Mouse (Mus musculus): ENCODE measurements at regions not wholly inside any gene's neighbourhood (a gene's known extent, or its start where the extent isn't known, plus 50 kb on each side); places are given as distances from the start of the nearest gene placed in this dataset.
"Not testable (repeated sequence)": the region's sequence is repeated elsewhere in the genome, so short reads cannot be mapped to it uniquely, and the experiment has no call there.

DNA sequence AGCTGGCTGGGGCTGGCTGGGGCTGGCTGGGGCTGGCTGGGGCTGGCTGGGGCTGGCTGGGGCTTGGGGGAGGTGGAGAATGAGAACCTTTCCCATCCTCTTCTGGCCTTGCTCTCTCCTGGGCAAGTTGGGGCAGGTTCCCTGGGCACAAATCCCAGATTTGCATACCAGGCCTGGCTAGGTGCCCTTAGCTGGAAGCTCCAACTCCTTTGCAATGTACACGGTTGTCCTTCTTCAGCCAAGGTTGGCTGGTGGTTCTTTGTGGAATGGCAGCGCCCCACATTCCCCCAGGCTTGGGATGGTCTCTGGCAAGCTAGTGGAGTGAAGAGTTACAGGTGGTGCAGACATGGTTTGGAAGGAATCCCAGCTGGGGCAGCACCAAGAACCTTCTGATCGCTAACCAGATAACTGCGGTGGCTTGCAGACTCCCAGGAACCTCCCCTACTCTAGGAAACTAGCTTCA, 217.5 kb downstream of the Pten start:
- DNase-seq, result peak; percentile 35 to 68

- DNase-seq, result no peak
These were observed 218.0 kb downstream of the Pten start for GRCm38 (mm10) chr19:32975303-32975702.

DNA sequence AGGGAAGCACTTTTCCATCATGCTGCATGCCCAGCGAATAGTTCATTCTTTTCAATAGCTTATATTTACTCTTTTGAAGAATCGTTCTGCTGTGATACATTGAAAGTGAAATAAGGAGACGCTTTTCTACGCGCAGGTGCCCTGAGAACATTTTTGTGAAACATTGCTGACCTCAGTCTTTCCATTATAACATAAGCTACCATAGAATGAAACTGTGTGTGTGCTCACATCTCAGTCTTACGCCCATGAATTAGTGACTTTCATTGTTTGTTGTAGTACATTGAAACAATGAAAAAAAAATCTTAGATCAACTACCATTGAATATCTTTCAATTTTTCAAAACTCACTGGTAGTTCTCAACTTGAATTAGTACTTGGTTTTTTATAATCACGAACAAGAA, 219.2 kb downstream of the Pten start:
- no peak for DNase-seq

DNA sequence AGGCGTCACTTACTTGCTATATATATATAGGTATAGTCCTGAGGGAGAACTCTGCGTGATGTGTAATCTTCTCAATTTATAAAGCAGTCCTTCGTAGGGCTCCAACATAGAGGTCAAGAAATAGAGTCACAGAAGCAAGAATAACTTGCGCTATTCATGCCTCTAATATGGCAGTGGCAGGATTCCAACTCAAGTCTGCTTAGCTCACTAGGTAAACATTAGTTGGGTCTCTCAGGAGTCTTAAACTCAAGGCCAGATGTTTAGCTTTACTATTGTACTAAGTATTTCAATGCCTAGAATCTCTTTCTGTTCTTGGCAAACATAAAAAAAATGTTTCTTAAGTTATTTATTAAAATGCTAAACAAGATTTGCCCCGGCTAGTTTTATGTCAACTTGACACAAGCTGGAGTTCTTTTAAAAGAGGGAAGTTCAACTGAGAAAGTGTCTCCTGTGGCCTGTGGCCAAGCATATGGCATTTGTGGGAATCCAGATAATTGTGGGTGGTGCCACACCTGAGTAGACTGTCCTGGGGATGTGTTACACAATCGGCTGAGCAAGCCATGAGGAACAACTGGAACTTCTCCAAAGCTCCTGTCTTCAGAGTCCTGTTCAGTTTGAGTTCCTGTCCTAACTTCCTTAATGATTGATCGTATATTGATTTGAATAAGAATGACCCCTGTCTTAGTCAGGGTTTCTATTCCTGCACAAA, 220.9 kb downstream of the Pten start:
- DNase-seq, result no peak

DNA sequence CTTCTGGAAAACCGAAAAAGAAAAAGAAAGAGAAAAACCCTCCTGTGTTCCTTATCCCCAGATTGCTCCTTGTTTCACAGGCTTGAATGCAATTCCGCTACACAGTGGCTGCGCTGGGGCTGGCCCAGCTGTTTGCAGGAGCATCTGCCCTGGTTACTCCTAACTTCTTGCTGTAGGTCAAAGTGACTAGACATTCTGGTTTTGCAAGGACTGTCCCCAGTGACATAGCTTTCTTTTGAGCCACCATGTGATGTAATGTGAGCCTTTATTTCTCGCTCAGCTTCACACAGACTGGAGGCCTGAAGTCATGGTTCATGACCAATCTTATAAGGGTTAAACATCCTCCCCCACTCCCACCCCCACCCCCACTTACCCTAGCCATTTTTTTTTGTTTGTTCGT, 222.8 kb downstream of the Pten start:
- no peak for DNase-seq

- no peak for DNase-seq
These were observed 231.4 kb downstream of the Pten start for GRCm38 (mm10) chr19:32988713-32989112.

GRCm38 (mm10) chr19:32989346-32989745, 232.0 kb downstream of the Pten start:
- peak; percentile 7 to 14 for DNase-seq

DNA sequence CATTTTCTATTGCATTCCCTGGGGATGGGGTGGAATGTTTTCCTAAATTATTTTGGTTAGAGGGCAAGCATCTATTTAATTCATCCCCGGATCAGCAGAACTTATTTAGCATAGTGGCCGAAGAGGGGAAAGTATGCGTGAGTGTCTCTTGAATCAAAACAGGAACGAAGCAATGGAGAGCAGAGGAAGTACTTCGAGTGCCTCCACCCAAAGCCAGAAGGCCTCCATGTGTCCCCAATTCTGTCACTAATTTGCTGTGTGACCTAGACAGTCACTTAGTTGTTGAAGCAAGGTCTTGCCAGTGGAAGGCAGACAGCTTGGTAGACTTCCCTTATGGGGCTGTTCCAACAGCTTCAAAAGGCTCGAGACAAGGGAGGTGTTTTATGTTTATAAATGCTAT, 233.3 kb downstream of the Pten start:
- peak in 1 of 2 experiments; percentile 18 for DNase-seq

- DNase-seq, result no peak
These were observed 241.4 kb downstream of the Pten start for GRCm38 (mm10) chr19:32998576-32999170.

- DNase-seq, result no peak
These were observed 250.3 kb downstream of the Pten start for GRCm38 (mm10) chr19:33007582-33007981.

- no peak for DNase-seq
These were observed 250.8 kb downstream of the Pten start for GRCm38 (mm10) chr19:33008076-33008475.

DNA sequence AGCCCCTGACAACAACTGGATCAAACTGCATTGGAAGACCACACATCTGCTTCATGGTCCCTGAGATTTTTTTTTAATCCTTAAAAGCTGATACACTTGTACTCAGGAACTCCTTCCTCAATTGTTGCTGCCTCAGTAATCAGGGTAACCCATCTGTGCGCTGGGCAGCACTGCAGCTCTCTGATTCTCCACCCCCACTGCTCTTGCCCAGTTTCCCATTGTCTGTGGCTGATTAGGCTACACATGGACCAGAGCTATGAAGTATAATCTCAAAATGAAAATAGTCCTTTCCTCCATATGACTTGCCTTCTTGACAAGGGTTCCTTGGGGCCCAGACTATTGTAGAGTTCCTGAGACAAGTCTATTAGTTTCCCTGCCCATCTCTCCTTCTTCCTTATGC, 251.5 kb downstream of the Pten start:
- DNase-seq, result no peak

GRCm38 (mm10) chr19:33010886-33011446, 253.7 kb downstream of the Pten start:
- DNase-seq, result no peak

- not testable (repeated sequence) for DNase-seq
These were observed 257.6 kb downstream of the Pten start for GRCm38 (mm10) chr19:33014879-33015278.

GRCm38 (mm10) chr19:33021161-33021560, 263.9 kb downstream of the Pten start:
- DNase-seq, result no peak

GRCm38 (mm10) chr19:33022839-33023428, 265.6 kb downstream of the Pten start:
- DNase-seq, result no peak

DNA sequence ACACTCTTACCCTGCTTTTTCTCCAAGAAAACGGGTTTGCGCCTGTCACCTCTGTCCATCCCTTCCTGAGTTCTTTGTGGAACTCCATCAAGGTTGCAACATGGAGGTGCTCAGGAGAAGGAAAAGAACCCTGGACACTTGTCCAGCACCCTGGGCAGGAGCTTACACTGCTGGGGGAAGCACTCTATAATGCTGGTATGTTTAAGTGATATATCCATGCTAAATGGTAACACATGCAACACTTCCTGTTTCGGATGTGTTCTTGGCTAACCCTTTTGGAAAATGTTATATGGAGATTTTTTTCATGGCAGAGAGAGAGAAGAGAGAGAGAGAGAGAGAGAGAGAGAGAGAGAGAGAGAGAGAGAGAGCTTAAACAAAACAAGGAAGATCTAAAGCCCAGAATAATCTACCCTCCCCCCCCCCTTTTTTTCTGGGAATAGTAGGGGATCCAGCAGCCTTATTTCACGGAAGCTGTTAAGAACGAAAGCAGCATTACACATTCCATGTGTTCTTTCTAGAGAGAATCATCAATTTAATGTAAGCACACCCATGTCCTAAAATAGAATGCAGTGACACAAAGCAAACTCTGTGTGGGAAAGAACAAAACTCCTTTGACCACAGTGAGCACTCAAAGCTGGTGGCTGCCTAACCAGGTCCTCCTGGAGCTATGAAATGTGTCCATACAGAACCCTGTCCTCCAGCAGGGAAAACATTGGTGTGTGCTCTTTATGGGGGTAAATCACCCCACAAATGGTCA, 272.6 kb downstream of the Pten start:
- no peak for DNase-seq

GRCm38 (mm10) chr19:33040512-33040911, 283.2 kb downstream of the Pten start:
- DNase-seq, result no peak

DNA sequence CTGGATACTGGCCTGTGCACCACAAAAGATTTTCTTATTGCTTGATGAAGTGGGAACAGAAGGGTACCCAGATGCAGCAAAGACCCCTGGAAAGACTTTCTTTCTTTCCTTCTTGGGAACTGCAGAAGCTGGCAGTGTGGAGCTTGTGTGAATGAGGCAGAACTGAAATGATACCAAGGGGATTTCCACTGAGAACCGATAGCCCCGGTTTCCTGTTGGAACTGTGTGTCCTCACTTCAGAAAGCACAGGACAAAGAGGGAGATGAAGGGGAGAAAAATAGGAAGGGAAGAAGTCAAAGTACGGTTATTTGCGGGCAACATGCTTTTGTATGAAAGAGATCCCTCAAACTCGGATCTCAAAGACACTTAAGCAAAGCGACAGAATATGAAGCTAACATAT, 283.7 kb downstream of the Pten start:
- DNase-seq, result no peak

- no peak for DNase-seq
These were observed 285.5 kb downstream of the Pten start for GRCm38 (mm10) chr19:33042760-33043159.

DNA sequence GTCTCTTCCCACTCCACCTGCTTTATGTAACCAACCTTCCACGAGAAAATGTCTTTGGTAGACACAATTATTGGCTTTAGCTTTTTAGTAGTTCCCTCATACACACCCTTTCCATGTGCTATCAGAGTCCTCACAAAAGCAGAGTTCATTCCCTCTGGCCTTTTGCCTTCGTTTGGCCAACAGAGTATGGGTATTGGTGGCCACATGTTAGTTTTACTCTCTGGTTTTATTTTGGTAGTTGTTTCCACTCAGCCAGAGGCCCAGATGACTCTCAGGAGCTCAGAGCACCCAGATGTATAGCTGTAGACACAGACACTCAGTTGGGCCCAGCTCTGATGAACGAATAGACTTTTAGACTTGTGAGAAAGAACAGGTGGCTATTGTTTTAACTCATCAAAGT, 286.4 kb downstream of the Pten start:
- DNase-seq, result no peak

GRCm38 (mm10) chr19:33048754-33049442, 291.6 kb downstream of the Pten start:
- no peak for DNase-seq
